Mouse (Mus musculus): Measurements from ENCODE around the gene Rab17.

The Rab17 gene

GRCm38 (mm10) chr1:90936990-90937389 lies 32.5 kb downstream of the Rab17 start:
- in situ Hi-C loops (cut with MboI, MseI) = no loop called here

- in situ Hi-C loops (cut with MboI, MseI) = no loop called here
Observed at GRCm38 (mm10) chr1:90933001-90933400, 36.5 kb downstream of the Rab17 start.

GRCm38 (mm10) chr1:90928575-90928934 lies 40.9 kb downstream of the Rab17 start:
- in situ Hi-C loops (cut with MboI, MseI) = no loop called here

GRCm38 (mm10) chr1:90927929-90928574 lies 41.4 kb downstream of the Rab17 start:
- in situ Hi-C loops (cut with MboI, MseI) = no loop called here

GRCm38 (mm10) chr1:90927308-90927707 lies 42.2 kb downstream of the Rab17 start:
- in situ Hi-C loops (cut with MboI, MseI) = no loop called here

- in situ Hi-C loops (cut with MboI, MseI) = no loop called here
Observed at GRCm38 (mm10) chr1:90926030-90926429, 43.4 kb downstream of the Rab17 start.

GRCm38 (mm10) chr1:90921687-90922086 lies 47.8 kb downstream of the Rab17 start:
- in situ Hi-C loops (cut with MboI, MseI) = no loop called here

- in situ Hi-C loops (cut with MboI, MseI) = no loop called here
Observed at GRCm38 (mm10) chr1:90917509-90917908, 52.0 kb downstream of the Rab17 start.

GRCm38 (mm10) chr1:90914948-90915569 lies 54.4 kb downstream of the Rab17 start, which contains the start of gene Mlph:
Gene Mlph, plus strand, starts transcription at chr1:90915085.
- in situ Hi-C loops (cut with MboI, MseI) = no loop called here

- in situ Hi-C loops (cut with MboI, MseI) = no loop called here
Observed at GRCm38 (mm10) chr1:90913231-90913630, 56.2 kb downstream of the Rab17 start.

- in situ Hi-C loops (cut with MboI, MseI) = loop anchor here (5.0 kb wide), 1 partner anchor 48 kb away; no protein-coding TSS in a partner anchor
Observed at GRCm38 (mm10) chr1:90909631-90910152, 59.8 kb downstream of the Rab17 start.

- in situ Hi-C loops (cut with MboI, MseI) = loop anchor here (5.0 kb wide), 1 partner anchor 48 kb away; no protein-coding TSS in a partner anchor
Observed at GRCm38 (mm10) chr1:90909161-90909560, 60.3 kb downstream of the Rab17 start.

All from T-helper 2 cell (primary cell).